In the genomic region with DNA sequence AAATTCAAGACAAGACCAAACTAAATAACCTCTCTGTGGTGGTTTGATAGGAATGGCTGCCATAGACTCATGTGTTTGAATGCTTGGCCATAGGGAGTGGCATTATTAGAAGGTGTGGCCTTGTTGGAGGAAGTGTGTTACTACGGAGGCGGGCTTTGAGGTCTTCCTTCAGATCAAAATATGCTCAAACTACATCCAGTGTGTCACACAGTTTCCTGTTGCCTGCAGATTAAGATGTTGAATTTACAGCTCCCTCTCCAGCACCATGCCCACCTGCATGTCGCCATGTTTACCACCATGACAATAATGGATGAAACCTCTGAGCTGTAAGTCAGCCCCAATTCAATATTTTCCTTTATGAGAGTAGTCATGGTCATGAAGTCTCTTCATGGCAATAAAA, we compare ENCODE assay signal across 20 mouse cellular contexts.
"Had no signal": no experiment of that assay in that cellular context is flagged by ENCODE, and none has a peak within 500 bp of the region (broad histone marks: within the 10 kb centered on the region; RNA-seq: fewer than 3 reads in every experiment).

No protein-coding gene starts in this region.

- H3K4me1 ChIP-seq: midbrain, embryonic 10.5 days; midbrain, embryonic 15.5 days; neural tube, embryonic 13.5 days had no signal

- H3K27ac ChIP-seq: kidney, postnatal 0 days; layer of hippocampus, adult 2 months; left cerebral cortex, adult 2 months; midbrain, embryonic 10.5 days; midbrain, embryonic 15.5 days; neural tube, embryonic 13.5 days; stomach, postnatal 0 days had no signal

- H3K9me3 ChIP-seq: midbrain, embryonic 10.5 days; midbrain, embryonic 15.5 days; neural tube, embryonic 13.5 days had no signal

- ATAC-seq: inflammation-experienced regulatory T-cells, adult 6 months; intestine, embryonic 16.5 days; midbrain, embryonic 15.5 days had no signal

- H3K36me3 ChIP-seq: midbrain, embryonic 10.5 days; midbrain, embryonic 15.5 days; neural tube, embryonic 13.5 days had no signal

- H3K9ac ChIP-seq: lung, embryonic 14.5 days; midbrain, embryonic 15.5 days; neural tube, embryonic 13.5 days had no signal

- DNase-seq: kidney, adult 18-20 months; kidney, postnatal 25 days; layer of hippocampus, postnatal 36 days; lung, embryonic 14.5 days; lung, postnatal 10 days; lung, postnatal 36 days; retina, postnatal 1 day; right cerebral cortex, postnatal 25 days; thymus, adult 2 months; thymus, postnatal 14 days had no signal

- H3K27me3 ChIP-seq: midbrain, embryonic 15.5 days; neural tube, embryonic 13.5 days had no signal

- H3K4me3 ChIP-seq: layer of hippocampus, adult 2 months; left cerebral cortex, adult 2 months; midbrain, embryonic 10.5 days; midbrain, embryonic 15.5 days; neural tube, embryonic 13.5 days had no signal

- H3K4me2 ChIP-seq: liver, embryonic 11.5 days; lung, embryonic 14.5 days; midbrain, embryonic 15.5 days; neural tube, embryonic 13.5 days had no signal
